Mouse (Mus musculus): ENCODE measurements at regions not wholly inside any gene's neighbourhood (a gene's known extent, or its start where the extent isn't known, plus 50 kb on each side); places are given as distances from the start of the nearest gene placed in this dataset.

DNA sequence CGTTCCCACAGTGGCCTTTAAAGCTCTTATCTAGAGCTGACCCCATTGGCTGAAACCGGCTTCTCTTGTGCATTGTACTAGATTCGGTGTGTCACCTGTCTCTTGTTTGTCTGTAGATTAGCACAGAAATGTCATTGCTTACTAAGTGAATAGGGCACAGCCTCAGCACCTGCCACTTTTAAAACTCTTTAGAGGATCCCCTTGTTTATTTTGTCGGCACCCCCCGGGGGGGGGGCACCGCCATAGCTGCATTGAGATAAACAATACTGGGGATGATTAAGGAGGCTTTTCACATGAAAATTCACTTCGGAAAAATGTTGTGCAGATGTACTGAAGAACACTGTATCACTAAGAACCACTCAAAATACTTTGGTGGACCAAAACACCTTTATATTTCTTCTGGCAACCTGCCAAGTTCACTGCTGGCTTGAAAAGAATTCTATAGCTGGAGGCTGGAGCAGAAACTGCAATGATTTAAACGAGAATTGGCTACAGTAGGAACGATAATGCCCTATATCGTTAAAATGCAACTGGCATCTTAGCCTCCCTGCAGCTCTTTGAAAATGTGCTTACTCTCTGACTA lies 278.6 kb downstream of the Tox3 start:
- no peak for TF ChIP-seq POLR2A (IDR thresholded peaks at IDR 0.05; ENCODE audit: extremely low read depth, insufficient read depth, low read length)
- no peak for TF ChIP-seq CTCF (IDR thresholded peaks at IDR 0.05; ENCODE audit: low read depth, low read length)
